Mouse (Mus musculus): ENCODE measurements at regions not wholly inside any gene's neighbourhood (a gene's known extent, or its start where the extent isn't known, plus 50 kb on each side); places are given as distances from the start of the nearest gene placed in this dataset.

DNA sequence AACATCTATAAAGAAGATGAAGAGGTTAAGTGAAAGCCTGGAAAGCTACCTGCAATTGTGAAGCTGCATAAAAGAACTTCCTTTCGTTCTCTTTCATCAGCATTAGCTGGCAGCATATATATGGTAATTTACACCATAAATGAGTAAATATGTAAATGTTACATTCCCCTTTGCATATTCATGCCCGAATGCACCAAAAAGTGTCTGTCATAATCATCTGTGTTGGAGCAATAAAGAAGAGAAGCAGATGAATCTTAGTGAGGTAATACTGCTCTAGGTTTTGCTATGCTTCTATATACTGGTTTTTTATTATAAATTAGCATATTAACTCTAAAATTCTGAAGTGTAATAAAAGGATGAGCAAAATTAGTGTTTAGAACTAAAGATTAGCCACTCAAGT lies 332.9 kb upstream of the Impad1 start:
- 84% methylated on average over 2 of the region's 2 CpGs for WGBS
- Histone ChIP-seq H3K36me3 (ENCODE audit: control insufficient read depth, insufficient read depth, low read length) (no peaks in the 10 kb centered on the region), H3K9me3 (ENCODE audit: control insufficient read depth, low read length) (no peaks in the 10 kb centered on the region), H3K4me2 (replicated peaks; ENCODE audit: low read depth, low read length) (no peak overlapping the region), H3K9ac (ENCODE audit: low read depth, low read length) (no peak overlapping the region), H3K4me1 (replicated peaks; ENCODE audit: control insufficient read depth, insufficient read depth, low read length) (no peaks in the 10 kb centered on the region), H3K4me3 (ENCODE audit: low read depth, low read length) (no peak overlapping the region), H3K27ac (ENCODE audit: low read depth, low read length) (no peak overlapping the region), H3K27me3 (ENCODE audit: control insufficient read depth, insufficient read depth, low read length) (no peaks in the 10 kb centered on the region)
- ATAC-seq (ENCODE audit: low FRiP score) (no peak), DNase-seq (ENCODE audit: low spot score) (no peak)

- Histone ChIP-seq H3K27me3 (ENCODE audit: control insufficient read depth, insufficient read depth, low read length) (no peaks in the 10 kb centered on the region), H3K36me3 (ENCODE audit: control insufficient read depth, insufficient read depth, low read length) (no peaks in the 10 kb centered on the region), H3K27ac (ENCODE audit: low read depth, low read length) (no peak overlapping the region), H3K4me1 (replicated peaks; ENCODE audit: control insufficient read depth, insufficient read depth, low read length) (no peaks in the 10 kb centered on the region), H3K9ac (ENCODE audit: low read depth, low read length) (no peak overlapping the region), H3K4me2 (replicated peaks; ENCODE audit: low read depth, low read length) (no peak overlapping the region), H3K9me3 (ENCODE audit: control insufficient read depth, low read length) (no peaks in the 10 kb centered on the region), H3K4me3 (ENCODE audit: low read depth, low read length) (no peak overlapping the region)
- DNase-seq (ENCODE audit: low spot score) (no peak), ATAC-seq (ENCODE audit: low FRiP score) (no peak)
- WGBS, result 91% methylated on average over 3 of the region's 3 CpGs
Measured at GRCm38 (mm10) chr4:5098411-5098810, 305.3 kb upstream of the Impad1 start.

- 60% methylated on average over 3 of the region's 3 CpGs for WGBS
- Histone ChIP-seq H3K4me1 (replicated peaks; ENCODE audit: control insufficient read depth, insufficient read depth, low read length) (no peaks in the 10 kb centered on the region), H3K9ac (ENCODE audit: low read depth, low read length) (no peak overlapping the region), H3K9me3 (ENCODE audit: control insufficient read depth, low read length) (no peaks in the 10 kb centered on the region), H3K27me3 (ENCODE audit: control insufficient read depth, insufficient read depth, low read length) (no peaks in the 10 kb centered on the region), H3K4me3 (ENCODE audit: low read depth, low read length) (no peak overlapping the region), H3K4me2 (replicated peaks; ENCODE audit: low read depth, low read length) (no peak overlapping the region), H3K27ac (ENCODE audit: low read depth, low read length) (no peak overlapping the region), H3K36me3 (ENCODE audit: control insufficient read depth, insufficient read depth, low read length) (no peaks in the 10 kb centered on the region)
- DNase-seq (ENCODE audit: low spot score) (no peak), ATAC-seq (ENCODE audit: low FRiP score) (no peak)
Measured at GRCm38 (mm10) chr4:5078723-5079122, 285.6 kb upstream of the Impad1 start.

DNA sequence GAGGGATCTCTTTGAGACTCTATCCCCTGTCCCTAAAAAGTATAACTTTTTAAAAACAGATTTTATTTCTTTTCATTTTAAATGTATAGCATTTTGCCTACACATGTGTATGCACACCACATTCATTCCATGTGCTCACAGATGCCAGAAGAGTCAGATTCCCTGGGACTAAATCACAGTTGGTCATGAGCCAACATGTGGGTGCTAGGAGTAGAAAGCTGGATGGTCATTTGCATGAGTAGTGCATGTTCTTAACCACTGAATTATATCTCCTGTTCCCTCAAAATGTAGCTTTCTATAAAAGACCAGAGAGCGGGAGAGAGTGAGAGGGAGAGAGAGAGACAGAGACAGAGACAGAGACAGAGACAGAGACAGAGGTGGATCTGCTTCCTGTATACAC lies 281.6 kb upstream of the Impad1 start:
- 86% methylated on average over 1 of the region's 1 CpGs for WGBS
- ATAC-seq (ENCODE audit: low FRiP score), result no peak
- Histone ChIP-seq H3K27ac (ENCODE audit: low read depth, low read length) (no peak overlapping the region), H3K4me1 (replicated peaks; ENCODE audit: control insufficient read depth, insufficient read depth, low read length) (no peaks in the 10 kb centered on the region), H3K27me3 (ENCODE audit: control insufficient read depth, insufficient read depth, low read length) (no peaks in the 10 kb centered on the region), H3K9me3 (ENCODE audit: control insufficient read depth, low read length) (no peaks in the 10 kb centered on the region), H3K36me3 (ENCODE audit: control insufficient read depth, insufficient read depth, low read length) (no peaks in the 10 kb centered on the region), H3K4me3 (ENCODE audit: low read depth, low read length) (no peak overlapping the region), H3K9ac (ENCODE audit: low read depth, low read length) (no peak overlapping the region), H3K4me2 (replicated peaks; ENCODE audit: low read depth, low read length) (no peak overlapping the region)
- DNase-seq (ENCODE audit: low spot score), result no peak

- ATAC-seq (ENCODE audit: low FRiP score) (no peak), DNase-seq (ENCODE audit: low spot score) (no peak)
- no peak overlapping the region for H3K4me2 ChIP-seq (replicated peaks; ENCODE audit: low read depth, low read length)
- no peak overlapping the region for H3K9ac ChIP-seq (ENCODE audit: low read depth, low read length)
- H3K4me1 ChIP-seq (replicated peaks; ENCODE audit: control insufficient read depth, insufficient read depth, low read length), result no peaks in the 10 kb centered on the region
- H3K27ac ChIP-seq (ENCODE audit: low read depth, low read length), result no peak overlapping the region
- no peaks in the 10 kb centered on the region for H3K27me3 ChIP-seq (ENCODE audit: control insufficient read depth, insufficient read depth, low read length)
- no peaks in the 10 kb centered on the region for H3K9me3 ChIP-seq (ENCODE audit: control insufficient read depth, low read length)
- 88% methylated on average over 4 of the region's 4 CpGs for WGBS
- H3K4me3 ChIP-seq (ENCODE audit: low read depth, low read length), result no peak overlapping the region
- no peaks in the 10 kb centered on the region for H3K36me3 ChIP-seq (ENCODE audit: control insufficient read depth, insufficient read depth, low read length)
Measured at GRCm38 (mm10) chr4:5071243-5071642, 278.1 kb upstream of the Impad1 start.

- Histone ChIP-seq H3K4me1 (replicated peaks; ENCODE audit: control insufficient read depth, insufficient read depth, low read length) (no peaks in the 10 kb centered on the region), H3K9ac (ENCODE audit: low read depth, low read length) (no peak overlapping the region), H3K36me3 (ENCODE audit: control insufficient read depth, insufficient read depth, low read length) (no peaks in the 10 kb centered on the region), H3K9me3 (ENCODE audit: control insufficient read depth, low read length) (no peaks in the 10 kb centered on the region), H3K27me3 (ENCODE audit: control insufficient read depth, insufficient read depth, low read length) (no peaks in the 10 kb centered on the region), H3K4me2 (replicated peaks; ENCODE audit: low read depth, low read length) (no peak overlapping the region), H3K27ac (ENCODE audit: low read depth, low read length) (no peak overlapping the region), H3K4me3 (ENCODE audit: low read depth, low read length) (no peak overlapping the region)
- DNase-seq (ENCODE audit: low spot score) (peak; percentile 5), ATAC-seq (ENCODE audit: low FRiP score) (peak; percentile 47; the same call in 1 of the 2 replicates)
- WGBS, result 47% methylated on average over 2 of the region's 2 CpGs
Measured at GRCm38 (mm10) chr4:5059290-5059955, 266.3 kb upstream of the Impad1 start.

DNA sequence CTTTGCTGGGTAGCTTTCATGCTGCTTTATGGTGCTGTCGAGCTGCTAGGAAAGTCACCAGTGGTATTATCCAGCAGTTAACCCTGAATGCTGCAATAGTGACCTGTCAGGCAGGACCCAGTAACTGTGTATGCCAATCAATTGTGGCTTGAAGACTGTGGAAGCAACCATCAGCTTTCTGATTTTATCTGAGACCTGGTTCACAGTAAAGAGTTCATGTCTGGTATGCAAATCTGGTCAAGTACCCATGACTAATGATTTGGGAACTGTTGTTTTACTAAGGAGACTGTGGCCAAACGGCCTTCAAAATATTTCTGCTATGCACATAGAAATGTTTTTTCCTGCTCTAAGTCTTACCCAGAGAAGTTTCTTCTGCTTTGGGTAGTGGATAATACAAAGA lies 236.8 kb upstream of the Impad1 start:
- WGBS, result 71% methylated on average over 2 of the region's 2 CpGs
- Histone ChIP-seq H3K27me3 (ENCODE audit: control insufficient read depth, insufficient read depth, low read length) (no peaks in the 10 kb centered on the region), H3K4me2 (replicated peaks; ENCODE audit: low read depth, low read length) (no peak overlapping the region), H3K27ac (ENCODE audit: low read depth, low read length) (no peak overlapping the region), H3K36me3 (ENCODE audit: control insufficient read depth, insufficient read depth, low read length) (no peaks in the 10 kb centered on the region), H3K9me3 (ENCODE audit: control insufficient read depth, low read length) (no peaks in the 10 kb centered on the region), H3K4me1 (replicated peaks; ENCODE audit: control insufficient read depth, insufficient read depth, low read length) (no peaks in the 10 kb centered on the region), H3K4me3 (ENCODE audit: low read depth, low read length) (no peak overlapping the region), H3K9ac (ENCODE audit: low read depth, low read length) (no peak overlapping the region)
- no peak for ATAC-seq (ENCODE audit: low FRiP score)
- DNase-seq (ENCODE audit: low spot score), result no peak

- Histone ChIP-seq H3K27ac (ENCODE audit: low read depth, low read length) (no peak overlapping the region), H3K36me3 (ENCODE audit: control insufficient read depth, insufficient read depth, low read length) (no peaks in the 10 kb centered on the region), H3K9ac (ENCODE audit: low read depth, low read length) (no peak overlapping the region), H3K27me3 (ENCODE audit: control insufficient read depth, insufficient read depth, low read length) (no peaks in the 10 kb centered on the region), H3K4me3 (ENCODE audit: low read depth, low read length) (no peak overlapping the region), H3K4me1 (replicated peaks; ENCODE audit: control insufficient read depth, insufficient read depth, low read length) (no peaks in the 10 kb centered on the region), H3K4me2 (replicated peaks; ENCODE audit: low read depth, low read length) (no peak overlapping the region), H3K9me3 (ENCODE audit: control insufficient read depth, low read length) (no peaks in the 10 kb centered on the region)
- ATAC-seq (ENCODE audit: low FRiP score), result no peak
- no peak for DNase-seq (ENCODE audit: low spot score)
- 88% methylated on average over 4 of the region's 4 CpGs for WGBS
Measured at GRCm38 (mm10) chr4:4987491-4987890, 194.3 kb upstream of the Impad1 start.

DNA sequence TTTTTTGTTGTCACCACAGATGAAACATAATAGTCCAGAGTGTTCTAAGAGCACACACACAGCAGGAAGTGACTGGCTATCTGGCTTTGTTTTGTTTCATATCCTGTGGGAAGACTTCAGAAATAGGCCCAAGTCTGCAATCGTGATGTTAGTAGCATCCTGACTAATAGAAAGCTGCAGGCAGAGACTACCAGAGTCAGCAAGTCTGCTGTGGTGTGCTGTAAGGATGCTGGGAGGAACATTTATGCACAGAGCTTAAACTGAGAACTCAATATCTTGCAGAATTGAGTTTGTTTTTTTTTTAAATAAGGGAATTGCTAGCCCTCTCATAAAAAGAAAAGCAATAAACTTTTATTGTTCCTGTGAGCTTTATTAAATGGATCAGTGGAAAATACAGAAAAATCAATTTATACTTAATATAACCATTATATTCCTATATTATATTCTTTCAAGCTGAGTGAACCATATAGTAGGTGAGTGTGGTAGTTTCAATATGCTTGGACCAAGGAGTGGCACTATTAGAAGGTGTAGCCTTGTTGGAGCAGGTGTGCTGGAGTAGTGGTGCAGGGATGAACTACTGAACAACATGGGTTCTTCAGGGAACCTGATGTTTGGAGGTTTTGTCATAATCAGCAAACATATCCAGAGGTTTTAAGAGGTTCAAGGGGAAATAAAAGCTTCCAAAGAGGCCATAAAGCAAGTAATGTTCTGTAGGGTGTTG lies 190.5 kb upstream of the Impad1 start:
- ATAC-seq (ENCODE audit: low FRiP score) (no peak), DNase-seq (ENCODE audit: low spot score) (no peak)
- Histone ChIP-seq H3K36me3 (ENCODE audit: control insufficient read depth, insufficient read depth, low read length) (no peaks in the 10 kb centered on the region), H3K9ac (ENCODE audit: low read depth, low read length) (no peak overlapping the region), H3K9me3 (ENCODE audit: control insufficient read depth, low read length) (no peaks in the 10 kb centered on the region), H3K4me2 (replicated peaks; ENCODE audit: low read depth, low read length) (no peak overlapping the region), H3K4me1 (replicated peaks; ENCODE audit: control insufficient read depth, insufficient read depth, low read length) (no peaks in the 10 kb centered on the region), H3K4me3 (ENCODE audit: low read depth, low read length) (no peak overlapping the region), H3K27me3 (ENCODE audit: control insufficient read depth, insufficient read depth, low read length) (no peaks in the 10 kb centered on the region), H3K27ac (ENCODE audit: low read depth, low read length) (no peak overlapping the region)
- WGBS, result 80% methylated on average over 1 of the region's 1 CpGs

All from hindbrain, embryonic 11.5 days (tissue).